Mouse (Mus musculus) Muller cell, postnatal 12 days (primary cell): Measurements from ENCODE around the gene Il11ra1.
"Not testable (repeated sequence)": the region's sequence is repeated elsewhere in the genome, so short reads cannot be mapped to it uniquely, and the experiment has no call there.

Experiments used
- DNase-seq: peaks from one replicate; pipeline ENCODE4 v3.0.0-alpha.2; 2015; ENCODE audit errors: inconsistent ontology term

Gene Il11ra1

DNA sequence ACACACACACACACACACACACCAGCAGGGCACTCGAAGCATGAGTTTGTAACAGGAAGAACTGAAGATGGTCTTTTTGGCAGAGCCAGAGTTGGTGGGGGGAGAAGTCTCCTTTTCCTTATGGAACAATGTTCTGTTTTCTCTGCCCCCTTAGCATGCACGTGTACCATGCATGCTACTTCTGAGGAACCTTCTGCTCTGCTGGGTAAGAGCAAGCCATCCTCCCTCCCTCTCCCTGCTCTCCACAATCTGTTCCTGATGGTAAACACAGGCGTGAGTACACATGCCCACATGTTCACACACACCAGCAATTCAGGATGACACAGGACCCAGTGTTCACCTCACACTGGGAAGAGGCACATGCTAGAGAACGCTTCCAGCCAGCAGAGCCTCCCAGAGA, 18.6 kb upstream of the Il11ra1 start:
- DNase-seq, result no peak

DNA sequence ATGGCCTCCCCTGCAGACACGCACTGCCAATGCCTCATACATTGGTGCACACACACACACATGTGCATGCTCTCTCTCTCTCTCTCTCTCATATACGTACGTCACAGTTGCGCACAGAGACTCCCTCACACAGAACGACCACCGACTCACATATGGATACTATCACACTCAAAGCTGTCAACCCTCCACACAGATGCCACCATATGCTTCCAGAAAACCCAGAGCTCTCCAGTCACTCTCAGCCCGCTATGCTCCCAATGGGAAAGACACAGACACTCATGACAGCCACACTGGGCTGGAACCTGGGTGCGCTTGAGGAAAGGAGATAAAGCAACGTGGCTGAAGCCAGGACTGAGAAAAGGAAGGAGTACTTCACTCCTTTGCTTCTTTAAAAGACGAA, 17.8 kb upstream of the Il11ra1 start:
- no peak for DNase-seq

DNA sequence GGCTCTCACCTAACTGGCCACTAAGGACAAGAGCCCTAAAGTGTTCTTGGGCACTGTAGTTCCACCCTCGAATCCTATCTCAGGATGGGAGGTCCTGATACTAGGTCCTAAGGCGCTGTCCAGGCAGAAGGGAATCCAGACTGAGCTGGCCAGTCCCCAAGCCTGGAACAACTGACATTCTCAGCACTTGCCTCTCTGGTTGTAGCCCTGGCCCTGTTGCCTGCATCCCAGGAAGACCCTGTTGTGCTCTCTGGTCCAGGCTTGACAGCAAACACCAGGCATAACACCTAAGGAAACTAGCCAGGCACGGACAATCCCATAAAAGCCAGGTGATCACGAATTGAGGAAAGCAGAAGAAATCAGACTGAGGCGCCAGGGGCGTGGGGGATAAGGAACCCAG, 17.0 kb upstream of the Il11ra1 start:
- DNase-seq, result peak; percentile 41

DNA sequence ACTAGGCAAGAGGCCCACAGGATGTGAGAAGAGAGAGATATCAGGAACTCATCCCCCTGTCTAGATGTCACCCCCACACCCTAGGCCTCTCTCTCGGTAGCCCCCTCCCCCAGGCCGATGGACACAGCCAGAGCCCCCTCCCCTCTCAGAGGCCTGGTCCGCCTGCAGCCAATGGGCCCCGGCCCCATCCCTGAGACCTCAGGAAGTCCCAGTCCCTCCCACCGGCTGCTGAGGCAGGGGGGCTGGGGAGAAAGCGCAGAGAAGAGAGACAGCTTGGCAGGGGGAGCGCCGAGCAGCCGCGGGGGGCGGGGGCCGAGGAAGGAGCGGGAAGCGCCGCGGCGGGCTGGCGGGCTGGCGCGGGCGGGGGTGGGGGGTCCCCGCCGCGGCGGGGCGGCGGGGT, 16.5 kb upstream of the Il11ra1 start:
- not testable (repeated sequence) for DNase-seq

DNA sequence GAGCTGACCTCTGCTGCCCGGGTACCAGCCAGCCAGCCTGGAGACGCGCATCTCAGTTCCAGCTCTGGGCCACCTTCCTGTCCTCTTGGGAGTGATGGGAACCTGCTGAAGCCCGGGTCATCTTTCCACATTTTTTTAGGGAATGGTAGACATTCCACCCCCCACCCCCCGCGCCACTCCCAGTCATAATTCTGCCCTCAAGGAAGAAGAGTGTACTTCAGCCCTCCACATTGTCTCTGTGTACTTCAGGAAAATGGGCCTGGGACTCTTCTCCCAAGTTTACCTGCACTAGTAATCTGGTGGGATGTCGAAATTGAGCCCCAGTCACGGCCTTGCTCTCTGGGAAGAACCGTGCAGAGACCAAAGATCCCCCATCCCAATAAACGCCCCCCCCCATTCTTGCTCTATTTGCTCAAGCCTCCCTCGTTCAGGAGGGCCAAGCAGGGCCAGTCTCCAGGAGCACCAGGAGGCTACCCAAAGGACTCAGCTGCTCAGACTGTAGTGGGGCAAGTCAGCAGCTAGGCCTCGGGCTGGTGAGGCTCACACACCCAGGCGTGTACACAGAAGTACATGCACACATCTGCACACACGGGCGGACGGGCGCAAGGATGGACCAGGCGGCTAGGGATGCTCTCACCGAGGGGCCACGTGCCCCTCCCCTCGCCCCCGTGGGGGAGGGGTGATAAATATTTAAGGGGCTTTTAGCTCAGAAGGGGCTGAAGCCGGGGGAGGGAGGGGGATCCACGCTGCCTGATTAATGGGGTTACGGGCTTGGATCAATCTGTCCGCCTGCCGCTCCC, 15.5 kb upstream of the Il11ra1 start:
- DNase-seq, result not testable (repeated sequence)

DNA sequence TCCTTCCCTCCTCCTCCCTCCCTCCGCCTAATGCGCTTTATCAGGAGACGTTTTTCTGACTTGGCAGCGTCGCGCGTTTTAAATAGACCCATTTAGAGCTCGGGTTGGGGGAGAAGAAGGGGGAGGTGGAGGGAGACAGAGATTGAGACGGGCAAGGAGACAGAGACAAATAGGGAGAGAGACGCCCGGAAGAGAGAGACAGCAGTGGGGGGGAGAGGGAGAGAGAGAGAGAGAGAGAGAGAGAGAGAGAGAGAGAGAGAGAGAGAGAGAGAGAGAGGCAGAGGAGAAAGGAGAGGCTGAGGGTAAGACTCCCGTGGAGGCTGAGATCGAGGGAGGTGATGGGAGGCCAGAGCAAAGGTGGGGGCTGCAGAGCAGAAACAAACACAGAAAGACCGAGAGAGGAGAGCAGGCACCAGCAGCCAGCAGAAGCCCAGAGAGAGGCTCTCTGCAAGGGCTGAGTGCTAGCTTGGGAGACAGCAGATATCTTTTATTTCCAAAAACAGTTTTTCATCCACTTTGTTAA, 14.8 kb upstream of the Il11ra1 start:
- DNase-seq, result not testable (repeated sequence)

DNA sequence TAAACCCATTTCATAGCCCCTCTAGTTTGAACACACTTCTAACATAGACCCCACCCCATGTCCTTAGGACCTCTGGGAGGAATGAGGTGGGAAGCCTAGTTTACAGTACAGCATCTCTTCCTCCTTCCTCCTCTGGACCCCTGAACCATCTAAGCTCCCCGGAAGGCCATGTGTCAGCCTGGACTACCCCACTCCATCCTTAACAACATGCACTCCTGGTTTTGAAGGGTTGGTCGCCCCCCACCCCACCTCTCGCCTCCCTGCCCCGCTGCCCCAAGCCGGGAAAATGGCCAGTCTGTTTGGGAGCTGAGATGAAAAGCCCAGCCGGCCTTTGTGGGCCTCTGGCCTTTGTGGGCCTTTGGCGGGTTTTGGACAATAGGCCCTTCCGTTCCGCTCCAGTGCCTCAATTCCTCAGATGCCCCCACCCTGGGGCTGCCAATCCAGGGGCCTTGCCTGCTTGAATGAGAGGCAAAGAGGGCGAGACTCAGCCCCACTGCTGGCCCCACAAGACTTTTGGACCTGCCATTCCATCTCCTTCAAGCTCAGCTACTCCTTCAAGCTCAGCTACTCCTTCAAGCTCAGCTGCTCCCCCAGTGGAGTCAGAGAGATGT, 13.8 kb upstream of the Il11ra1 start:
- DNase-seq, result not testable (repeated sequence)

DNA sequence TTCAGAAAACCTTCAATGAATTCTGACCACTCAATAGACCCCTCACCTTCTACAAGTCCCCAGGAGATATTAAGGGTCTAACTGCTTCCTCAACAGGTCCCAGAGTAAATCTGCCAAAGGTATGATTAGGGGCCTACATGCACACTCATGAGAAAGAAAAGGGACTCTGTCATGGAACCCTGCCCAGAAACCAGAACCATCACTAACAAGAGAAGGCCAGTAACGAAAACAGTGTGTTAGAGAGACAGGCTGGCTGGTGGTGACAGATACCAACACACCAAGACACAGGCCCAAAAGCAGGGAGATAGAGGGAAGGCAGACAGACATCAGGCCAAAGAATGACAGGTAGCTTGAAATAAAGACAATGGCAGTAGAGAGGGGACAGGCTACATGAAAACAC, 11.2 kb upstream of the Il11ra1 start:
- DNase-seq, result not testable (repeated sequence)

DNA sequence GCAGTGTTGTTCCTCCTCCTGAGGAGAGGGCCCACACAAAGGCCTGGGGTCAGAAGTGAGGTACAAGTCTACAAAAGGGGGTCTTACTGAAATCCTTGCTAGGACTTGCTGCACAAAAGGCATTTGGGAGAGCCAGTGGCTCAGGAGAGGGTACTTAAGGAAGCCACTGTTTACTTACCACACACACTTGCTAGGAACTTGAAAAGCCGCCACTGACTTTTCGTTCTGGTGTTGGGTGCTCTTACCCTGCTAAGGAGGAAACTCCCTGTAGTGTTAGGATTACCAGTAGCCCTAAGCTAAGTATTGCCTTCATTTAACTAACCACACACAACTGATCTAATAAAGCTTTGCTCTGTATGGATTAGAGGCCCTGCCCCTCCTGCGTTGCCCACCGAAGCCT, 9.8 kb upstream of the Il11ra1 start:
- DNase-seq, result not testable (repeated sequence)

DNA sequence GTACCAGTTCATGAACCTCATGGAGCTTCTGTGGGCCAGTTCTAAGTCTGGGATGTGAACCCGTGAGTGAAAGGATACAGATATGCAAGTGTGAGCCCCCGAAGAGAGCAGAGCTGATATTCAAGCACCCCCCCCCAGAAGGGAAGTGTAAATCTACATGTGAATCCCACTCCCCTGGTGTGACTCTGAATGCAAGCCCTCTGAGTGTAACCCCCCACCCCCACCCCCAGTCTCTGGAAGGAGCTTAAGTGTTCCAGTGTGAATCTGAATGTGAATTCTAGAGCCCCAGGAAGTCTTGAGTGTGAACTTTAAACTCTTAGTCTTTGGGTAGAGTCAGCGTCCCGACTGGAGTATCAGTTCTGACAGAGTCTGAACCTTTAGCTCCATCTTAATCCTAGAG, 6.3 kb upstream of the Il11ra1 start:
- not testable (repeated sequence) for DNase-seq

DNA sequence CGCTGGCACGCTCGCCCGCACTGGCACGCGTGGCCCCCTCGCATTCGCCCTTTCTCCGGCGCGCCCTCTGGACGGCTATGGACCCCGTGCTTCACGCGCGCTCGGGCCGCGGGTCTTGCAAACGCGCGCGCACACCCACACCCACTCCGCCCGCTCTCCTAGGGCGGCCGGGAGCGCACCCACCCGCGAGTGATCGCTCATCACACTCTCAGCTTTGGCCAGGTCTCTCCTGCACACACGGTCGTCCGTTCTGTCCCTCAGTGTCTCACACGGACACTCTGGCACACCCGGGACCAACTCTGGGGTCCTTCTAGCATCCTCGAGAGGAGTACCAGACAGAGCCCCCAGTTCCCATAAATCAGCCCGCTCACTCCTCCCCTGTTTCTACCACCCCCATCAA, 4.0 kb upstream of the Il11ra1 start:
- not testable (repeated sequence) for DNase-seq

DNA sequence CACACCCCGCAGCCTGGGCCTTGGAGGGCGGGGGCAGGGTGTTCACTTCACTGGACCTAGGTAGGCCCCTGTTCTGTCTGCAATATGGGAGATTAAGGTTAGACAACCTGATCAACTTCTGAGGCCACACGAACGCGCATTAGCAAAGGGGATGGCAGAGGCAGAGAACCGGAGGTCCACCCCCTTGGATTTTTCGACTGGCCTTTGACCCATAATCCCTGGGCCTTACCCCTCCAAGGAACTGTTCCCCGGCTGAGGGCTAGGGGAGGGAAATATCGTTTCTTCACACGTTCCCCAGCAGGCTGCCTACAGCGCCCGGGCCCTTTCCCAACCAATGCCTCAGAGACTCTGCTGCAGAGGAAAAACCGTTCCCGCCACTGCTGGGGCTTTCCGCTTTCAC, 3.3 kb upstream of the Il11ra1 start:
- not testable (repeated sequence) for DNase-seq

DNA sequence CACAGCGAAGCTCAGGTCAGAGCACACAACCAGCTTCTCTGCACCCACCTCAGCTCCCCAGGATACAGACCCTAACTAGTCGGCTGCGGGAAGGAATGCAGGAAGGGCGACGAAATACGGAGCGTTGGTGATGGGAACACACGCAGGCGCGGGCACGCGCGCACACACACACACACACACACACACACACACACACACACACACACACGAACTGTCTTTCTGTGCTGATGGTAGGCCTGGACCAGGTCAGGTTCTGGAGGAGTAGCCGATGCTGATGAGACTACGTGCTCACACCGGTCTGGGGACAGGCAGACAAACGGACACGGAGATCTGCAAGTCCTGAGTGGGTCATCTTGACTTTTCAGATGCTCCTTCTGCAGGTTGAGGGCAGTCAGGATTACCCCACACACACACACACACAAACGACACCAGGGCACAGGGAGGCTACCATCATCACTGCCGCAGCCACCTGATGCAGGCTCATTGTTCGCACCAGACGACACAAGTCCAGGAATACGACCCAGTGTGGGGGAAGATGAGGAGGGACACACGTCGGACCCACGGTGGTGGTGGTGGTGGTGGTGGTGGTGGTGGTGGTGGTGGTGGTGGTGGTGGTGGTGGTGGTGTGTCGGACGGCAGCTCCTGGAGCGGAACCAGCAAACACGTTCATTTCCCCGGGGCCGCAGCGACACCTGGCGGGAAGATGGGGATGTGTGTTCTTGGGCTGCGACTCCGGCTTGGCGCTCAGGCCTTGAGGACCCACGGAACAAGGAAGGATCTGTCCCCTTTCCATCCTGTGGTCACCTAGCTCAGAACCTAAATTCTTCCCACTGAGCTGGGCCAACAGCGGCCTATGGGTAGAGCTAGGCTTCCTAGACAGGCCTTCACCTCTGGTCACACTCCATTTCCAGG, 2.6 kb upstream of the Il11ra1 start, which contains the start of gene Cntfr:
Gene Cntfr, minus strand, starts transcription at position 160 of the 912 bp plus-strand sequence.
- peak; percentile 65 for DNase-seq

DNA sequence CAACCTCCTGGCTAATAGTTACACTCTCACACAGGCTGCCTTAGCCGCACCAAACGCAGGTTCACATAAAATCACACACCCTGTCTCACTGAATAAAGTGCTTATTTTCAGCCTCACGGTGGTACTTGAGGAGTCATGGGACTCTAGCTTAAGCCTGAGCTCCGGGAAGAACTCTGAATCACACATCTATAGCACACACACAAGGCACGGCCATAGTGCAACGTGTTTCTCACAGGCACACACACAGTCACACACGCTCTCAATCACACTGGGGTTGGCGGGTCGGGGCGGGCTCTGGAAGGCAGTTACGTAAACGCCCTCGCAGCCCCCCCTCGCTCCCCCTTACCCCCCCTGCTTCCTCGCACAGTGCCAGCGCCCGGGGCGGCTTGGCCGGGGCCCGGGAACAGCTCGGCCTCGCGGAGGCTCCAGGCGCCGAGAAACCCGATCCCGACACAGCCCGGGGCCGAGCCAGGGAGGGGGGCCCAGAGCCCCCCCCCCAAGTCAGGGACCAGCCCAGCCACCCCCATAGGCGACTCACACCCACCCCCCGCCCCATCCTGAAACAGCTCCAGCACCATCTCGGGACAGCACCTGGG, 1.3 kb upstream of the Il11ra1 start:
- not testable (repeated sequence) for DNase-seq

DNA sequence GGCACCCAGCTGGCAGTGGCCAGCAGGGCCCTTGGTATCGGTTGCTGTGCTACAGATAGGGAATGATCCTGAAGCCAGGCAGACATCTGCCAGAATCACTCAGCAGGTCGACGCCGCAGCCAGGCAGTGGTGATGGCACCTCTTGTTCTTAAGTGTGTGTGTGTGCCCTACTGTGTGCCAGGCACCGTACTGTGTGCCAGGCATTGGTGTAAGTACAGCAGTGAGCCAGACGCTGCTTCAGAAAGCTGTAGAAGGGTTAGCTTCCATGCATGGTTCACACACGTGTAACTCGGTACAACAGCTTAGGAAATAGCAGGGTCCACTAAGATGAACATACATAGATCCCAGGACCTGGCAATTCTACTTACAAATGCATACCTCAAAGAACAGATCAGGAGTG, 435 bp downstream of the Il11ra1 start:
- DNase-seq, result not testable (repeated sequence)

DNA sequence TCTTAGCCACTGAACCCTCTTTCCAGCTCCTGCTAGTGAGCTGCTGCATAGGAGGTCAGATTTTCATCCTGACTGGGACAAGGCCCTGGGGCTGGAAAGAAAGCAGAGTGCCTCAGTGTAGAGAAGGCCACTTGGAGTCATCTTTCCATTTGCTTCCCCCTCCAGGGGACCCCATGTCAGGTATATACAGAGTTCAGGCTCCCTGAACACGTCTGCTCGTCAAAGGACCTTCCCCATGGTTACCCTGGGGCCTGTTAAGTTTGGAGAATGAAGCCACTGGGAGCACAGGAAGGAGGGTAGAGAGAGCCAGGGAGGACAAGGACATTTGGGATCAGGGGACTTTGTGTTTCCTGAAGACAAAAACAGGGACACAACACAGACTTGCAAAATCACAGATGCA, 2.4 kb downstream of the Il11ra1 start:
- not testable (repeated sequence) for DNase-seq

DNA sequence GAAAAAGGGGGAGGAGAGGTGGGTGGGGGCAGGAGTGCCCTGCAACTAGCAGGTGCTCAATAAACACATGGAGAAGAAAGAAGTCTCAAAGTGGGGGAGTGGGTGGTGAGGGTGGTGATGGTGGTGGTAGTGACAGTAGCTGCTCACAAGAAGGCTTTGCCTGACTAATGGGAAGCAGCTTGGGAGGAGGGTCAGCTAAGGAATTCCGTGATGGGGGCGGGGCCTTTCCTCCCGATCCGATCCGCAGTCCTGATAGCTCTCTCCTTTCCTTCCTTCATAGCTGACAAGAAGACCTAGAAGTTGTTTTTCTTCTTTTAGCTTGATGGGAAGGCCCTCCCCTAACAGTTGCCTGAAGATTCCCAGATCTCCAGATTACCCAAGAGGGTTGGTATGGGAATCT, 4.9 kb downstream of the Il11ra1 start:
- DNase-seq, result no peak

DNA sequence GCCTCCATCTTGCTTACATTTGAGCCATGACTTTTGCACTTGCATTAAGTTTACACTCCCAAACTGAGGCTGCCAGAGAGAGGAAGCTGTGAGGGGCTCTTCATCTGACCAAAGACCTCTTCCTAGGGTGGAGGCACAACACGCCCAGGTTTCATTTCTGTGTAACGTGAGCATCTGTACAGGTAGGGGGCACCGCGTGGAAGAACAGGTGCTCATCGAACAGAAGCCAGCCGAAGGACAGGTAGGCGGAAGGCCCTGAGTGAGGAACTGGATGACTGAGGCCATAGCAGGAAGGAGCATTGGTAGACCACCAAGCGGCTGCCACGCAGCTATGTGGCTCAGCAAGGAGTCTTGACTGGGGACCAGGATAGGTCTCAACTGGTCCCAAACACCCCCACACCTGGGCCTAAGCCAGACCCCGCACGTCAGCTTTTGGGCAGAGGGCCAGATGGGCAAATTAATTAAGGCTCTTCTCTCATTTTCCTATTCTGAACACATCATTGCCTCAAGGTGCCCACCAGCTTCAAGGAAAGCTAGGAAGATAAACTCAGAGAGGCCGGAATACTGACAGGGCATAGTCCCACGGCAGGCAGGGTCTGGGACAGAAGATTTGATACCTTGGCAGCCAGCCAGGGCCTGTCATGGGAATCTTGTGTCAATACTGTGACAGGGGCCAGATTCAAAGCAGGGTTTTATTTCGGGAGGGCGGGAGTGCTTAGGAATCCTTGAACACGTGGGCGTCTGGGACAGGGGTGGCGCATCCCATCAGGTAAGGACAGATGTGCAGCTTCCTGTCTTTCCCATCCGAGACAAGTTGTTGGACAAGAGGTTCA, 6.3 kb downstream of the Il11ra1 start:
- no peak for DNase-seq

DNA sequence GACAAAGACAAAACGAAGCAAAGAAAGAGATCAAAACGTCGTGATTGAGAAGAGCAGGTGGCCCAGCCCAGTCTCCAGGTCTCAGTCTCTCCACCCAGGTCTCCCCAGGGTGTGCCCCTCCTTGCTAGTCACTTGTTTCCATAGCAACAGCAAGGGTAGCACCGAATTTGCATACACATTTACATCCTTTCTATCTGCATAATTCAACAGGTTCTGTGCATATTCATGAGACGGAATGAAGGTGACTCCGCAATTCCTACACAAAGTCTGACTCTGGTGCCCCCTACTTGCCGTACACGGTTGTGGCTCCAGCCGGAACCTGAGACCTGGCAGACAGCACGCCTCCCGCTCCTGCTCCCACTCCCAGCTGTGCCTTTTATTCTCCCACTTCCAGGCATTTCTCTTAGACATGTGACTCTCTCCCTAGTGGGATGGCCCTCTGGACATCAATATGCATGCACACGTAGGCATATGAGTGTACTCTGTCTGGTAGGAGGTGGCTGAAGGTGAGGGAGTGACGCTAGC, 7.3 kb downstream of the Il11ra1 start:
- DNase-seq, result peak; percentile 66

DNA sequence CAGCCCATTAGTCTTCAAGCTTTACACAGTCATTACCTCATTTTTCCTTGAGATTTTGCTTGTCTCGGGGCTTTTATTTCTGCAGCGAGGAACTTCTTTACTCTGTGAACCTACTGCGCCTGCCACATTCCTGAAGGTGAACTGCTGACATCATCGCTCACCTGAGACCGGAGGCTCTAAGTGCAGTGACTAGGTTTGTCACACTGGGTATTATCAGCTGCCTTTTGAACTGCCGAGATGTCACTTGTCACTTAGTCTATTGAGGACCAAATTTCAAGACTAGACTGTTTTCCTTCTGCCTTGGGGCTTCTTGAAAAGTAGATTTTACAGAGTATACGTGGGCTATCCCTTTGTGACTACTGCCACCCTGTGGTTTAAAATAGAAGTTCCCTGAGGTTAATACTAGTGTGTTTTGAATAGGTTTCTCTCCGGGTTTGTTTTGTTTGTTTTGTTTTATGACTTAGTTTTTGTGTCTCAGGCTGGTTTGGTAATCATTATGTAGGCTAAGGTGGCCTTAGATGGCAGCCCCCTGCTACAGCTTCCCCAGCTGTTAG, 8.5 kb downstream of the Il11ra1 start:
- peak; percentile 40 for DNase-seq
